Mouse (Mus musculus): ENCODE measurements around the gene Ankmy1. TPM values are rescaled to one million over a fixed set of nuclear protein-coding genes. Genes with fewer than 3 reads are reported as not detected.

Ankmy1 gene
- polyA plus RNA-seq, 1 experiment = 0.19 TPM

- Histone ChIP-seq H3K27me3 (ENCODE audit: control insufficient read depth, insufficient read depth, low read length) (no peaks in the 10 kb centered on the region), H3K36me3 (ENCODE audit: control insufficient read depth, insufficient read depth, low read length) (no peaks in the 10 kb centered on the region), H3K4me3 (ENCODE audit: extremely low read depth, insufficient read depth, insufficient read length) (peak overlapping the region; percentile 95), H3K27ac (ENCODE audit: insufficient read depth, low read length) (peak overlapping the region; percentile 83), H3K4me1 (ENCODE audit: control insufficient read depth, insufficient read depth, insufficient read length) (peaks cover 20% of the 10 kb centered on the region)
- 54% methylated on average over 20 of the region's 20 CpGs for WGBS
- DNase-seq (ENCODE audit: low read depth in 1 of 2, low spot score in 2 of 2) = no peak
- TF ChIP-seq CTCF (IDR thresholded peaks at IDR 0.05; ENCODE audit: extremely low read depth, insufficient read depth, insufficient read length, insufficient replicate concordance) = no peak
- TF ChIP-seq POLR2A (IDR thresholded peaks at IDR 0.05; ENCODE audit: low read depth, low read length) = no peak
Observed at GRCm38 (mm10) chr1:92907632-92908360, 5.1 kb upstream of the Ankmy1 start.

GRCm38 (mm10) chr1:92906779-92907631, 4.3 kb upstream of the Ankmy1 start, which contains the start of gene Dusp28:
Gene Dusp28, plus strand, starts transcription at chr1:92906981.
- no peaks in the 10 kb centered on the region for H3K36me3 ChIP-seq (ENCODE audit: control insufficient read depth, insufficient read depth, low read length)
- peaks cover 17% of the 10 kb centered on the region for H3K4me1 ChIP-seq (ENCODE audit: control insufficient read depth, insufficient read depth, insufficient read length)
- under 1% methylated on average over 78 of the region's 81 CpGs for WGBS
- H3K4me3 ChIP-seq (ENCODE audit: extremely low read depth, insufficient read depth, insufficient read length) = peak within 1 kb of the TSS; percentile 95
- TF ChIP-seq POLR2A (IDR thresholded peaks at IDR 0.05; ENCODE audit: low read depth, low read length) (peak; percentile 81), CTCF (IDR thresholded peaks at IDR 0.05; ENCODE audit: extremely low read depth, insufficient read depth, insufficient read length, insufficient replicate concordance) (peak; percentile 50; the same call in 1 of the 2 replicates)
- H3K27me3 ChIP-seq (ENCODE audit: control insufficient read depth, insufficient read depth, low read length) = no peaks in the 10 kb centered on the region
- H3K27ac ChIP-seq (ENCODE audit: insufficient read depth, low read length) = peak within 1 kb of the TSS; percentile 96
- DNase-seq (ENCODE audit: low read depth in 1 of 2, low spot score in 2 of 2) = peak; percentile 74 to 83

DNA sequence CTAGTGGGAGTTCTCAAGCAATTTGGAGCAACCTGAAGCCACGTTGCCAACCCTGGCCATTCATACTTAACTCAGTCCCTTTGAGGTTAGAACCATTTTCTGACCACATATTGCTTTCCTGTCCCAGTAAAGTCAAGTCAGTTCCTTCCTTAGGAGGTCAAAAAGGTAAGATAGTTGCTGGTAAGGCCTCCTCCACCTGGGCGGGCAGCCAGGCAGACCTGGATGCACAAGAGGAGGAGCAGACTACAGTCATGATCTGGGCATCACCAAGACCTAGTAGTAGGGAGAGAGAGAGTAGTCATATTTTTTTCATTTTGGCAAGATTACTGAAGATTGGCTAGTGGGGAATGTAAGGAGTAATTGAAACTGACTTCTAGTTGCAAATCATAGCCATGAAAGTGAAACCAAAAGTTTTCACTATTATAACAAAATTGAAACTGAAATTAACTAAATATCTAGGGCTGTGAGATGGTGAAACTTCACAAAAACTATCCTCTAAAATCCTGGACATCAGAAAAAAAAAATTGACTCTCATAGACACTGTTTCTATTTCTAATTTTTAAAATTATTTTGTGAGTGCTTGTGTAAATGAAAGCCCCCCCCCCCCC, 3.1 kb upstream of the Ankmy1 start:
- peaks cover 13% of the 10 kb centered on the region; the same call in 1 of the 2 replicates for H3K4me1 ChIP-seq (ENCODE audit: control insufficient read depth, insufficient read depth, insufficient read length)
- H3K27ac ChIP-seq (ENCODE audit: insufficient read depth, low read length) = no peak overlapping the region
- no peaks in the 10 kb centered on the region for H3K27me3 ChIP-seq (ENCODE audit: control insufficient read depth, insufficient read depth, low read length)
- 88% methylated on average over 2 of the region's 2 CpGs for WGBS
- no peak for TF ChIP-seq POLR2A (IDR thresholded peaks at IDR 0.05; ENCODE audit: low read depth, low read length)
- TF ChIP-seq CTCF (IDR thresholded peaks at IDR 0.05; ENCODE audit: extremely low read depth, insufficient read depth, insufficient read length, insufficient replicate concordance) = no peak
- H3K36me3 ChIP-seq (ENCODE audit: control insufficient read depth, insufficient read depth, low read length) = no peaks in the 10 kb centered on the region
- no peak overlapping the region for H3K4me3 ChIP-seq (ENCODE audit: extremely low read depth, insufficient read depth, insufficient read length)
- DNase-seq (ENCODE audit: low read depth in 1 of 2, low spot score in 2 of 2) = no peak

GRCm38 (mm10) chr1:92903627-92904026, 921 bp upstream of the Ankmy1 start:
- H3K4me1 ChIP-seq (ENCODE audit: control insufficient read depth, insufficient read depth, insufficient read length) = peaks cover 6% of the 10 kb centered on the region; the same call in 1 of the 2 replicates
- WGBS = 82% methylated on average over 4 of the region's 4 CpGs
- no peak overlapping the region for H3K27ac ChIP-seq (ENCODE audit: insufficient read depth, low read length)
- H3K4me3 ChIP-seq (ENCODE audit: extremely low read depth, insufficient read depth, insufficient read length) = no peak overlapping the region
- no peaks in the 10 kb centered on the region for H3K27me3 ChIP-seq (ENCODE audit: control insufficient read depth, insufficient read depth, low read length)
- no peak for DNase-seq (ENCODE audit: low read depth in 1 of 2, low spot score in 2 of 2)
- no peak for TF ChIP-seq POLR2A (IDR thresholded peaks at IDR 0.05; ENCODE audit: low read depth, low read length)
- TF ChIP-seq CTCF (IDR thresholded peaks at IDR 0.05; ENCODE audit: extremely low read depth, insufficient read depth, insufficient read length, insufficient replicate concordance) = no peak
- no peaks in the 10 kb centered on the region for H3K36me3 ChIP-seq (ENCODE audit: control insufficient read depth, insufficient read depth, low read length)

GRCm38 (mm10) chr1:92895089-92895488, 7.6 kb downstream of the Ankmy1 start:
- H3K36me3 ChIP-seq (ENCODE audit: control insufficient read depth, insufficient read depth, low read length) = no peaks in the 10 kb centered on the region
- DNase-seq (ENCODE audit: low read depth in 1 of 2, low spot score in 2 of 2) = peak in 1 of 2 experiments; percentile 62

DNA sequence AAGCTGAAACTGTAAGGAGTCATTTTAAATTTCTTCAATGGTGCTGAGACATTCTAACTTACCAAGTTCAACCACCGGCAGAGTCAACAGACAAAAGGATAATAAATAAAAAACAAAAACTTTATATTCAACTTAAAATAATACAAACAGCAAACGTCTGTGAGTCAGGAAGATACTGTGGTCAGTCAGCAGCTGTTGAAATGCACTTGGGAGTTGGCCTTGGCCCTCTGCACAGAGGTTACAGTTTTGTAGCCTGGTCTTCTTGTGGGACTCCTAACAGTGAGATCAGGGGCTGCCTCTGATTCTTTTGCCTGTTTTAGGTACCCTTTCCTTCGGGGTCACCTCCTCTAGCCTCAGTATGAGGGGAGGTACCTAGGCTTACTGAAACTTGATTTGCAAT, 8.8 kb downstream of the Ankmy1 start:
- no peaks in the 10 kb centered on the region for H3K4me1 ChIP-seq (ENCODE audit: control insufficient read depth, insufficient read depth, insufficient read length)
- WGBS = 65% methylated on average over 3 of the region's 3 CpGs
- H3K36me3 ChIP-seq (ENCODE audit: control insufficient read depth, insufficient read depth, low read length) = no peaks in the 10 kb centered on the region
- H3K27ac ChIP-seq (ENCODE audit: insufficient read depth, low read length) = no peak overlapping the region
- TF ChIP-seq POLR2A (IDR thresholded peaks at IDR 0.05; ENCODE audit: low read depth, low read length) = no peak
- TF ChIP-seq CTCF (IDR thresholded peaks at IDR 0.05; ENCODE audit: extremely low read depth, insufficient read depth, insufficient read length, insufficient replicate concordance) = no peak
- no peaks in the 10 kb centered on the region for H3K27me3 ChIP-seq (ENCODE audit: control insufficient read depth, insufficient read depth, low read length)
- DNase-seq (ENCODE audit: low read depth in 1 of 2, low spot score in 2 of 2) = no peak
- H3K4me3 ChIP-seq (ENCODE audit: extremely low read depth, insufficient read depth, insufficient read length) = no peak overlapping the region

More at GRCm38 (mm10) chr1:92895089-92895488, 7.6 kb downstream of the Ankmy1 start:
- no peaks in the 10 kb centered on the region for H3K4me1 ChIP-seq (ENCODE audit: control insufficient read depth, insufficient read depth, insufficient read length)
- H3K27me3 ChIP-seq (ENCODE audit: control insufficient read depth, insufficient read depth, low read length) = no peaks in the 10 kb centered on the region
- no peak overlapping the region for H3K4me3 ChIP-seq (ENCODE audit: extremely low read depth, insufficient read depth, insufficient read length)
- WGBS = 29% methylated on average over 3 of the region's 3 CpGs
- no peak overlapping the region for H3K27ac ChIP-seq (ENCODE audit: insufficient read depth, low read length)
- no peak for TF ChIP-seq POLR2A (IDR thresholded peaks at IDR 0.05; ENCODE audit: low read depth, low read length)
- peak; percentile 91 for TF ChIP-seq CTCF (IDR thresholded peaks at IDR 0.05; ENCODE audit: extremely low read depth, insufficient read depth, insufficient read length, insufficient replicate concordance)
